Mouse (Mus musculus): Measurements from ENCODE around the gene Grb7. TPM values are rescaled to one million over a fixed set of nuclear protein-coding genes. Genes with fewer than 3 reads are reported as not detected.
A peak's percentile ranks its signal among the peaks of the same experiment; 100 is the strongest.

The Grb7 gene
- polyA plus RNA-seq, 1 experiment from 2014 or later: 71.0 TPM

DNA sequence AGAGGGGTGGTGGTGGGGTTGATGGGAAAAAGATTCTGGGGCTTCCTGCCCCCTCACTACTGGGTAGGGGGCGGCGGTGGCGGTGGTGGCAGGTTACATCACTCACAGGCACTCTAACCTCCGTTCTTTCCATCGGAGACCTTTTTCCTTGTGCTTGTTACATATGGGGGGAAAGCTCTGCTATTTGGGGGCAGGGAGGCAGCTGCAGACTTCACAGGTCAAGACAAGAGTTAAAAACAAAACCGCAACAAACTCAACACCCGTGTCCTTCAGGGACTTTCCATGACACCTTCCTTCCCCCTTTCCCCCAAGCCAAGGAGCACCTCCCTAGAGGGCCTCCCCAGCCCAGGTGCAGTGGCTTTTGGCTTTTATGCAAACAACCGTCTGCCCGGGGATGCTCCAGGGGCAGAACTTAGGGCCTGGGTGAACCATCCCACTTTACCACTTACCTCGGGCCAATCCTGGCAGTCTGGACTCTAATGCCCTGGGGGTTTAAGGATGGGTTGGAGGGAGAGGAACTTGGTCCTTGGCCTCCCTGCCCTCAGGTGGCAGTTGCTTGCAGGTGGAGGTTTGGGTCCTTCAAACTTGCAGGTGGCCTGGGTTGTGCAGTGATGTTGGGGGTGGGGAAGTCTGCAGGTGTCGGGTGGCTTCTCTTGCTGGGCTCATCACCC, 13.0 kb downstream of the Grb7 start:
- no peak overlapping the region for H3K27ac ChIP-seq
- no peak overlapping the region for H3K4me2 ChIP-seq (replicated peaks)
- no peak overlapping the region for H3K4me3 ChIP-seq (replicated peaks)
- H3K4me1 ChIP-seq (replicated peaks): peaks cover 6% of the 10 kb centered on the region; the same call in 1 of the 2 replicates
- no peaks in the 10 kb centered on the region for H3K9me3 ChIP-seq
- peaks cover 16% of the 10 kb centered on the region for H3K27me3 ChIP-seq (replicated peaks)
- peaks cover 10% of the 10 kb centered on the region; the same call in 1 of the 2 replicates for H3K36me3 ChIP-seq
- no peak for ATAC-seq
- H3K9ac ChIP-seq: no peak overlapping the region
- 40% methylated on average over 11 of the region's 11 CpGs for WGBS

DNA sequence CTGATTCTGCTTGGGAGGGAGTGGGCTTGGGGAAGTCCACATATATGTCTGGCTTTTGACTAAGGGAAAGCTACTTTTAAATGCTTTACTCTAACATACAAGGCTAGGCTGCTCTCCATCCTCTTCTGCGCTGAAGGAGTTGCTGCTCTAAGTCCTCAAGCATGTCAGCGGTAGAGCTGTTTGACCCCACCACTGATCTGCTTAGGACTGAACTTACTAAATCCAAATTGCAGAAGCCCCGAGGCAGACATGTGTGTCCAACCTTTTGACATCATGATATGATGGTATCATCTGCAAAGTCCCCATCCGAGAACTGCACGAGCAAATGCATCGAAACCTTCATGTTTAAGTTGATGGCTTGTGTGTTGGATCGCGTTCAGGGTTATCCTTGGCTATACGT, 13.7 kb downstream of the Grb7 start:
- ATAC-seq: no peak
- Histone ChIP-seq H3K4me1 (replicated peaks) (peaks cover 6% of the 10 kb centered on the region; the same call in 1 of the 2 replicates), H3K36me3 (peaks cover 7% of the 10 kb centered on the region; the same call in 1 of the 2 replicates), H3K9ac (no peak overlapping the region), H3K27me3 (replicated peaks) (peaks cover 16% of the 10 kb centered on the region), H3K4me3 (replicated peaks) (no peak overlapping the region), H3K27ac (no peak overlapping the region), H3K9me3 (no peaks in the 10 kb centered on the region), H3K4me2 (replicated peaks) (no peak overlapping the region)
- 85% methylated on average over 9 of the region's 9 CpGs for WGBS

DNA sequence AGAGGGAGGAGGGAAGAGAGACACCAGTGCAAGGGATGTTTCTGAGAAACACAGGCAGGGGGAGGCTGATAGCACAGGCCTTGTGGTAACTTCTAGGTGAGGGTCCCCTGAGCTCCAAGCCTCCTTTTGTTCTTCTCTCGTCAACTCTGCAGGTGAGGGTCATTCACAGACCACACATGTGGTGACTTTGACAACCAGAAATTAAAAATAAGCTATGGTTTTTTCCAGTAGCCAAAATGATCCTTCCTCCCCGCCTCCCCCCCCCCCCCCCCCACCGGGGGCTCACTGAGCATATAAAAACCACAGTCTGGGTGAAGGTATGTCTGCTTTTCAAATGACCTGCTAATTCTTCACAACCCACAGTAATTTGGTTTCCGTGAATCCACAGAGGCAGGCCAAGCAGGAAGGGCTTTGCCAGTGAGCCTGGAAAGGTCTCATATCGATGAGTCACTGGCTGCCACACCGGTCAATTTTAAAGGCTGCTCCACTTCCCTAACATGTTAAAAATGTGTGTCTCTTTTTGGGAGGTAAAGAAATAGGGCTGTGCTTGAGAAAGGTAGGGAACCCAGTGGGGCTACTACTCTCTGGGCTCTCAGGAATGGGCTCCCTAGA, 15.0 kb downstream of the Grb7 start:
- no peak overlapping the region for H3K4me3 ChIP-seq (replicated peaks)
- peaks cover 16% of the 10 kb centered on the region for H3K27me3 ChIP-seq (replicated peaks)
- 60% methylated on average over 6 of the region's 6 CpGs for WGBS
- H3K4me1 ChIP-seq (replicated peaks): peaks cover 6% of the 10 kb centered on the region; the same call in 1 of the 2 replicates
- no peak overlapping the region for H3K27ac ChIP-seq
- no peak overlapping the region for H3K4me2 ChIP-seq (replicated peaks)
- ATAC-seq: no peak
- H3K9ac ChIP-seq: no peak overlapping the region
- no peaks in the 10 kb centered on the region for H3K36me3 ChIP-seq
- no peaks in the 10 kb centered on the region for H3K9me3 ChIP-seq

- H3K4me3 ChIP-seq (replicated peaks): no peak overlapping the region
- H3K27me3 ChIP-seq (replicated peaks): peaks cover 16% of the 10 kb centered on the region
- no peak overlapping the region for H3K9ac ChIP-seq
- no peaks in the 10 kb centered on the region for H3K9me3 ChIP-seq
- ATAC-seq: no peak
- H3K36me3 ChIP-seq: no peaks in the 10 kb centered on the region
- H3K4me2 ChIP-seq (replicated peaks): no peak overlapping the region
- no peak overlapping the region for H3K27ac ChIP-seq
- H3K4me1 ChIP-seq (replicated peaks): peaks cover 6% of the 10 kb centered on the region; the same call in 1 of the 2 replicates
- WGBS: 88% methylated on average over 6 of the region's 6 CpGs
Observed at GRCm38 (mm10) chr11:98462255-98462654, 16.1 kb downstream of the Grb7 start.

DNA sequence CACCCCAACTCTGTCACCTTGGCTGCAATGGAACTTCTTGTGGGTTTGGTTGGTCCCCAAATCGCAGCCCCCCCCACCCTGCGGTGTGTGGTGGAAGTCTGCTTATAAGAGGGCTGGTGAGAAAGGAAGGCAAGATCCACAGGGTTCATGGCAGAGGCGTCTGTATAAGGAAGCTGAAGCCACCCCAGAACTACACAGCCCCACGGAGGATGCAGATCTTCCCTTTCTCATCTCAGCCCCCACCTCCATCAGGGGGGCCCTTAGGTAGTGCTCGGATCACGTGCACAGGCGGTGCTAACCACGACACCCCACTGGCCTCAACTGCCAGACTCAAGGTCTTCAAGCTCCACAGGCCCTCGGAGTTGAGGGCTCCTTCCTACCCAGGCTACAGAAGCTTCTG, 17.7 kb downstream of the Grb7 start:
- no peak for ATAC-seq
- peaks cover 7% of the 10 kb centered on the region for H3K27me3 ChIP-seq (replicated peaks)

GRCm38 (mm10) chr11:98464516-98464915, 18.3 kb downstream of the Grb7 start:
- Histone ChIP-seq H3K36me3 (no peaks in the 10 kb centered on the region), H3K4me3 (replicated peaks) (no peak overlapping the region), H3K4me2 (replicated peaks) (no peak overlapping the region), H3K9ac (no peak overlapping the region), H3K27me3 (replicated peaks) (peaks cover under 1% of the 10 kb centered on the region; the same call in 1 of the 2 replicates), H3K4me1 (replicated peaks) (no peaks in the 10 kb centered on the region), H3K27ac (no peak overlapping the region), H3K9me3 (no peaks in the 10 kb centered on the region)
- no peak for ATAC-seq
- WGBS: 81% methylated on average over 6 of the region's 6 CpGs

More for the DNA sequence above, 17.7 kb downstream of the Grb7 start:
- WGBS: 88% methylated on average over 9 of the region's 9 CpGs
- Histone ChIP-seq H3K9me3 (no peaks in the 10 kb centered on the region), H3K36me3 (no peaks in the 10 kb centered on the region), H3K27ac (no peak overlapping the region), H3K4me2 (replicated peaks) (no peak overlapping the region), H3K4me1 (replicated peaks) (no peaks in the 10 kb centered on the region), H3K4me3 (replicated peaks) (no peak overlapping the region), H3K9ac (no peak overlapping the region)

GRCm38 (mm10) chr11:98469761-98470714, 23.8 kb downstream of the Grb7 start:
- 0 out of 2 replicates have a peak, but pooled peaks have one; percentile 31 for ATAC-seq
- H3K4me2 ChIP-seq (replicated peaks): no peak overlapping the region
- H3K9me3 ChIP-seq: no peaks in the 10 kb centered on the region
- H3K4me1 ChIP-seq (replicated peaks): no peaks in the 10 kb centered on the region; the same call in 1 of the 2 replicates
- H3K27me3 ChIP-seq (replicated peaks): no peaks in the 10 kb centered on the region
- no peak overlapping the region for H3K4me3 ChIP-seq (replicated peaks)
- 57% methylated on average over 22 of the region's 22 CpGs for WGBS
- H3K36me3 ChIP-seq: no peaks in the 10 kb centered on the region
- no peak overlapping the region for H3K9ac ChIP-seq
- H3K27ac ChIP-seq: no peak overlapping the region

GRCm38 (mm10) chr11:98470795-98471194, 24.6 kb downstream of the Grb7 start:
- no peaks in the 10 kb centered on the region for H3K9me3 ChIP-seq
- no peaks in the 10 kb centered on the region for H3K36me3 ChIP-seq
- WGBS: 76% methylated on average over 6 of the region's 6 CpGs
- H3K4me2 ChIP-seq (replicated peaks): no peak overlapping the region
- no peak overlapping the region for H3K27ac ChIP-seq
- ATAC-seq: no peak
- no peak overlapping the region for H3K9ac ChIP-seq
- no peak overlapping the region for H3K4me3 ChIP-seq (replicated peaks)
- H3K4me1 ChIP-seq (replicated peaks): no peaks in the 10 kb centered on the region; the same call in 1 of the 2 replicates
- no peaks in the 10 kb centered on the region for H3K27me3 ChIP-seq (replicated peaks)

DNA sequence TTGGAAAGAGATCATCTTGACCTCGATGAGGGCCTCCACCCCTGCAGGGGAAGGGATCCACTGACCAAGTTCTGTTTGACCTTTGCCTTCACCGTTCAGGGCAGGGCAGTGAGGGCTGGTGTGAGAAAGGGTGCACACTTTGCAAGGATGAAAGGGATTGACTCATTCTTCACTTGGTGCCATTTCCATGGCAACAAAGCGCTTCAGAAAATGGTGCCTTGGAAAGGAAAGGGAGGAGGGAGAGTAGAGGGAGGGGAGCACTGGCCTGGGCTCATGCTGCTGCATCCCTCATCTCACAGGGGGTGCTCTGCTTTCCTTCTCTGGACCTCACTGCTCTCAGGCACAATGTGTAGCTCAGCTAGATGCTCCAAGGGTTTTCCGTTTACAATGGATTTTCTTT, 26.5 kb downstream of the Grb7 start:
- WGBS: 45% methylated on average over 4 of the region's 4 CpGs

DNA sequence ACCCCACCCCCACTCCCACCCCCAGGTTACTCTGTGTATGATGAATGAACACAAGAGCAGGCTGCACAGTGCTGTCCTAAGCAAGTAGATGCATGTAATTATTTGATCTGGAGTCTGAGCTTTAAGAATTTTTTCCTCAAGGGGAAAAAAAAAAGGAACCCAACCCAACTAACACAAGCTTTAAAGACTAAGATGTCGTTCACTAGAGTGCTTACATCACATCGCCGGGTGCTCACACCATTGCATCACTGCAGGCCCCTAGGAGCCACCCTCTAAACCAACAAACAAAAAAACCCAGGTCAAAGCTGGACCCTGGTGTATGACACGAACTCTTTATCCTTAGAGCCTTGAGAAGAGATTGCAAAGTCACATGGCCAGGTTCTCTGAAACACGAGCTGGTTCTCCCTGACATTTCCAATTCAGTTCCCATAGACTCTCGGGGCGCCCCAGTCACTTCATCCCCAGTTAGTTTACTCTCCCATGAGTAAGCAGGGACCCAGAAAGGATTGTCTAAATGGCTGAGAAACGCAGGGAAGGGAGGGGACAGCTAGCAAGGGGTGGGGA, 27.8 kb downstream of the Grb7 start:
- H3K36me3 ChIP-seq: no peaks in the 10 kb centered on the region
- H3K9ac ChIP-seq: no peak overlapping the region
- no peak for ATAC-seq
- H3K27me3 ChIP-seq (replicated peaks): no peaks in the 10 kb centered on the region
- no peaks in the 10 kb centered on the region for H3K9me3 ChIP-seq
- WGBS: 62% methylated on average over 8 of the region's 8 CpGs
- H3K4me2 ChIP-seq (replicated peaks): no peak overlapping the region
- no peak overlapping the region for H3K4me3 ChIP-seq (replicated peaks)
- H3K27ac ChIP-seq: no peak overlapping the region
- H3K4me1 ChIP-seq (replicated peaks): no peaks in the 10 kb centered on the region; the same call in 1 of the 2 replicates

More for the DNA sequence above, 26.5 kb downstream of the Grb7 start:
- Histone ChIP-seq H3K4me3 (replicated peaks) (no peak overlapping the region), H3K4me2 (replicated peaks) (no peak overlapping the region), H3K4me1 (replicated peaks) (no peaks in the 10 kb centered on the region; the same call in 1 of the 2 replicates), H3K9ac (no peak overlapping the region), H3K27ac (no peak overlapping the region), H3K27me3 (replicated peaks) (no peaks in the 10 kb centered on the region), H3K36me3 (no peaks in the 10 kb centered on the region), H3K9me3 (no peaks in the 10 kb centered on the region)
- no peak for ATAC-seq

DNA sequence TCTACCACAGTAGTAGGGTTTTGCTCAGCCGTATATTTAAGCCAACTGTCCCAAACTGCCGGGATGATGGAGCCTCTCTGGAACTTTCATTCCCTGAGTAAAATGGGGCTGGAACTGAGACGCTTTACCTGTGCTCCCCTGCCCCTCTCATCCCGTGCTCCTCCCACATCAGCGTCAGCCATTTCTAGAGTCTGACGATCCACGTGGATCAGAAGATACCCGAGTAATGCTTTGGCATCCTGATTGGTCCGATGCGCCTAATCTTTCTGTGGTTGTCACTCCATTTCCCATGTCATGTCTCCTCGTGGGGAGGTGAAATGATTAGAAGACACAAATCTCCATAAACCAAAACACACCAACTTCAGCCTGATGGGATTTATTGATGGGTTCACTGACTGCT, 28.8 kb downstream of the Grb7 start:
- Histone ChIP-seq H3K9ac (no peak overlapping the region), H3K36me3 (no peaks in the 10 kb centered on the region), H3K4me3 (replicated peaks) (no peak overlapping the region), H3K4me2 (replicated peaks) (no peak overlapping the region), H3K27me3 (replicated peaks) (no peaks in the 10 kb centered on the region), H3K4me1 (replicated peaks) (no peaks in the 10 kb centered on the region; the same call in 1 of the 2 replicates), H3K27ac (no peak overlapping the region), H3K9me3 (no peaks in the 10 kb centered on the region)
- 86% methylated on average over 11 of the region's 11 CpGs for WGBS
- no peak for ATAC-seq

All from intestine, embryonic 15.5 days (tissue).